Mouse (Mus musculus) spleen, adult 2 months (tissue): ENCODE measurements around the gene Frem2.

ENCODE experiments used
- CTCF ChIP-seq: fragments of 200-500 bp; IDR thresholded peaks from 2 replicates; pipeline ENCODE4 v1.5.1; 2011; ENCODE audit warnings: mild to moderate bottlenecking, inconsistent platforms; ENCODE audit not compliant: insufficient read depth, insufficient read length, insufficient replicate concordance; ENCODE audit errors: extremely low read depth
- POLR2A ChIP-seq: fragments of 200-500 bp; IDR thresholded peaks from 2 replicates; pipeline ENCODE4 v1.6.1; 2011; ENCODE audit warnings: low read depth, low read length, inconsistent platforms

DNA sequence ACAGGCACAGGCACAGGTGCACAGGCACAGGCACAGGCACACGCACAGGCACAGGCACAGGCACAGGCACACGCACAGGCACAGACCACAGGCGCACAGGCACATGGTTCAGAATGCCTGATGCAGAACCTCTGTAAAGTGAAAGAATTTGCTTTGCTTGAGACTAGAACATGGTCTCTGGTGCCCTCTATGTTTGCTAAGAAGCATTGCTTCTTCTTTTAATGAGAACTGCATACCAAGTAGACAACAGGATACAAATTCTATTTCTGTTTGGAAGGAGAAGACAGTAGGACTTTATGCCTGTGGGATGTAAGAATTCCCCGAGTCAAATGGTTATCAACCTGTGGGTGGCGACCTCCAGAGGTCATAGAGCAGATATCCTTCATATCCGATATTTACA is 154.7 kb downstream of the Frem2 start:
- TF ChIP-seq CTCF (no peak), POLR2A (no peak)
